Mouse (Mus musculus): ENCODE measurements around the gene Eri3. TPM values are rescaled to one million over a fixed set of nuclear protein-coding genes. Genes with fewer than 3 reads are reported as not detected.

The Eri3 gene
- polyA plus RNA-seq, 1 experiment from 2014 or later, result 279 TPM

DNA sequence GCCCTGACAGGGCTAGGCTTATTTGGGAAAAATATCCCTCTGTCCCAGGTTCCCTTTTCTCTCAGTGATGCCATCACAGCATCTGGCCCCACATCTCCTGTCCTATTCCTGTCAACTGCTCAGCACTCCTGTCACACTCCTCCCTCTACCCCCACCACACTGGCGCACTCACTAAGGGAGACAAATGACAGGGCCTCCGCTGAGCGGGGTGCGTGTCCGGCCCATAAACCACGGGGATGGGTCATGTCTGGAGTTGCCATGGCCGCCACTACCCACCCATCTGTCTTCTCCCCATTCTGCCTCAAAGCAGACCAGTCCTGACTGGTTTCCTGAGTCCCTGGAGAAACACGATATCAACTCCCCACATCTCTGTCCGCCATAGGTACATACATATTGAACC lies 121.9 kb downstream of the Eri3 start:
- Histone ChIP-seq H3K4me3 (no peak overlapping the region), H3K4me1 (no peaks in the 10 kb centered on the region), H3K27ac (no peak overlapping the region), H3K36me3 (replicated peaks) (peaks cover 31% of the 10 kb centered on the region), H3K27me3 (replicated peaks) (no peaks in the 10 kb centered on the region), H3K9me3 (no peaks in the 10 kb centered on the region), H3K4me2 (no peak overlapping the region), H3K9ac (no peak overlapping the region)
- WGBS, result 82% methylated on average over 9 of the region's 9 CpGs
- no peak for ATAC-seq (replicated peaks)

DNA sequence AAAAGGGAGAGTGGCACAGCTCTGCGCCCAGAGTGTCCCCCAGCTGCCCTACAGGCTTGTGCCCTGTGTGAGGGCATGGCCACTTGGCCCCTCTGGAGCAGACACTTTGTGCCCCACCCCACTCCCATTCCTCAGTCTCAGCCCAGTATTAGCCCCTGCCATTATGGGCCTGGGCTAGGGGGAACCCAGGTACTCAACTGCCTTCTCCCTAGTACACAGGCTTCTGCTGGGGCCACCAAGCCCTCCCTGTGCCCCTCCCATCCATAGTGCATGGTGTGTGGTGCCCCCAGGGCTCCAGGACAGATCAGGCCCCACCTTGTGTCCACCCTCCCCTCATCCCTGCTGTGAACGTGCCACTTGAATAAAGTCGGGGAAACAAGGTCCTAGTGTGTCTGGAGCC lies 123.7 kb downstream of the Eri3 start:
- 82% methylated on average over 3 of the region's 3 CpGs for WGBS
- no peaks in the 10 kb centered on the region for H3K4me1 ChIP-seq
- no peaks in the 10 kb centered on the region for H3K9me3 ChIP-seq
- H3K9ac ChIP-seq, result no peak overlapping the region
- no peak overlapping the region for H3K27ac ChIP-seq
- no peaks in the 10 kb centered on the region for H3K27me3 ChIP-seq (replicated peaks)
- H3K4me2 ChIP-seq, result no peak overlapping the region
- H3K36me3 ChIP-seq (replicated peaks), result peaks cover 44% of the 10 kb centered on the region
- no peak overlapping the region for H3K4me3 ChIP-seq
- ATAC-seq (replicated peaks), result no peak

DNA sequence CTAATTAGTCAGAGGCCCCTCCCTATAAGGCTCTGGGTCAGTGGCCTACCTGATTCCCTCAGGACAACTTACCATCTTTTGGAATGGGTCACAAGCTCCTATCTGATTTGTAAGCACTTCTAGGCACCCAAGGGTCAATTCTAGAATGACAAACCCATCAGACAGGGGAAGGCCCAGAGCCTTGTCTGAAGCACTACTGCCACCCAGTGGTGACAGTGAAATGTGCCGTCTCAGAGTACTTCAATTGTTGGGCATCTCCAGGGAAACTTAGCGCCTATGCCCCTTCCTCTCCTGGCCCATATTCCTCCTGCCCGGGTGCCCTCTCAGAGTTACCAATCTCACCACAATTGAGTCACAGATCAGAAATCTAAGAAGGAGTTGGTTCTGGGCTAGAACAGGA lies 126.7 kb downstream of the Eri3 start:
- no peak overlapping the region for H3K4me3 ChIP-seq
- no peak overlapping the region for H3K27ac ChIP-seq
- H3K36me3 ChIP-seq (replicated peaks), result peaks cover 50% of the 10 kb centered on the region
- no peaks in the 10 kb centered on the region for H3K27me3 ChIP-seq (replicated peaks)
- WGBS, result 14% methylated on average over 3 of the region's 3 CpGs
- H3K4me2 ChIP-seq, result no peak overlapping the region
- no peak overlapping the region for H3K9ac ChIP-seq
- no peaks in the 10 kb centered on the region for H3K9me3 ChIP-seq
- ATAC-seq (replicated peaks), result peak; percentile 55
- peaks cover 15% of the 10 kb centered on the region for H3K4me1 ChIP-seq

DNA sequence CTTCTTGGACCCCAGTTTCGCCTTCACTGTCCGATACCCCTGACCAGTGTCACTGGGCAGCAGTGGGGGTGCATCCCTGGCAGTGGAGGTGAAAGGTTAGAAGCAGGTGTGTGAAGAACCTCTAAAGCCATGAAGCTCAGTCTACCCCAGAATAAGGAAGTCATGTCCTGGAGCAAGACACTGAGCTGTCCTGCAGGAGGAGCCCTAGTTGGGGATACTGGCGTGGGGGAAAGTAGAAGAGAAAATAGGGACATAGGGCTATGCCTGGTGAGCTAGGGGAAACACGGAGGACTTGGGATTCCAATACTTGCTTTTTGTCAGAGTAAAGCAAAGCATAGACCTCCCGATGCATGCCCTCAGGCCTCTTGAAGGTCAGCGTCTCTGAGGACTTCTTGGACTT lies 130.8 kb downstream of the Eri3 start:
- Histone ChIP-seq H3K27ac (no peak overlapping the region), H3K4me1 (peaks cover 23% of the 10 kb centered on the region), H3K36me3 (replicated peaks) (peaks cover 22% of the 10 kb centered on the region), H3K27me3 (replicated peaks) (no peaks in the 10 kb centered on the region), H3K9ac (no peak overlapping the region), H3K4me2 (peak overlapping the region; percentile 91), H3K4me3 (peak overlapping the region; percentile 85), H3K9me3 (no peaks in the 10 kb centered on the region)
- WGBS, result 82% methylated on average over 6 of the region's 6 CpGs
- no peak for ATAC-seq (replicated peaks)

DNA sequence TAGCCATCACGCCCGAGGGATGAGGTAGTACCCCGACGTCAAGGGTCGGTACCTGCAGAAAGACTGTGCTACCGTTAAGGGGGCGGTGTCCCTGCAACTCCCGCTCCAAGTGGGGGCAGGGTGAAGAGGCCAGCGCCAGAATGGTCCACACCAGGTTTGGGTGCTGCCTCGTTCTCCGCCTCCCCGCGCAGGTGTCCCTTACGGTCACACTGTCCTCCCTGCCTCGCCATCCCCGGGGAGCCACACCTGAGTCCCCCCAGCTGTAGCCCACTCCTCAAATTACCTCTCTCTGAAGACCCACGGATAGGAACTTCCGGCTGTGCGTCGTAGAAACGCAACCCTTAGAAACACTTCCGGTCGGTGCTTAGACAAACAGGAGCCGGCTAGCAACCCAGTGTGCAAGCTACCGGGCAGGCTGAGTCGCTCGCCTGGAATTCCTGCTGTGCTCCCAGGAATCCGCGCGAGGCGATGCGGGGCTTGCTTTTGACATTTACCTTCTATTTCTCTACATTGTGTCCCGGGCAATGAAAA lies 131.8 kb downstream of the Eri3 start, which contains the start of gene Dmap1:
TSS of gene Dmap1 (minus strand) at position 343 of the 531 bp plus-strand sequence.
- Histone ChIP-seq H3K27ac (peak within 1 kb of the TSS; percentile 66), H3K9ac (peak within 1 kb of the TSS; percentile 91), H3K36me3 (replicated peaks) (peaks cover 20% of the 10 kb centered on the region), H3K9me3 (no peaks in the 10 kb centered on the region), H3K4me2 (peak within 1 kb of the TSS; percentile 91), H3K4me3 (peak within 1 kb of the TSS; percentile 85), H3K4me1 (peaks cover 23% of the 10 kb centered on the region), H3K27me3 (replicated peaks) (no peaks in the 10 kb centered on the region; the same call in 1 of the 2 replicates)
- peak; percentile 89 for ATAC-seq (replicated peaks)
- under 1% methylated on average over 33 of the region's 33 CpGs for WGBS

DNA sequence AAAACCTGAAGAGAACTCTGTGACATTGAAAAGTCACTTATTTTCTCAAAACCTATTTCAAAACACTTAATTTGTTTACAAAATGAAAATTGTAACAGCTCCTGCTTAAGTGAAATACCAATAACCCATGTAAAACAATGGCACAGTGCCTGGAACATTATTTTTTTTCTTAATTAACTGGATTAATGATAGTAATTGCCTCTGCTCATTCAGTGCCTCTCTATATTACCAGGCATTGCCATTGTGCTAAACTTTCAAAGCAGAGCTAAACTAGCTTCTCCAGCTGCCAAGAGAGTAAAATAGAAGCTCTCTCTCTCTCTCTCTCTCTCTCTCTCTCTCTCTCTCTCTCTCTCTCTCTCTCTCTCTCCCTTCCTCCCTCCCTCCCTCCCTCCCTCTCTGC lies 132.3 kb downstream of the Eri3 start:
- H3K27ac ChIP-seq, result peak overlapping the region; percentile 66
- H3K4me1 ChIP-seq, result peaks cover 23% of the 10 kb centered on the region
- ATAC-seq (replicated peaks), result peak; percentile 32
- H3K9ac ChIP-seq, result peak overlapping the region; percentile 27; the same call in 1 of the 2 replicates
- no peaks in the 10 kb centered on the region for H3K9me3 ChIP-seq
- H3K27me3 ChIP-seq (replicated peaks), result no peaks in the 10 kb centered on the region; the same call in 1 of the 2 replicates
- H3K36me3 ChIP-seq (replicated peaks), result peaks cover 15% of the 10 kb centered on the region
- H3K4me2 ChIP-seq, result peak overlapping the region; percentile 91
- peak overlapping the region; percentile 85 for H3K4me3 ChIP-seq

DNA sequence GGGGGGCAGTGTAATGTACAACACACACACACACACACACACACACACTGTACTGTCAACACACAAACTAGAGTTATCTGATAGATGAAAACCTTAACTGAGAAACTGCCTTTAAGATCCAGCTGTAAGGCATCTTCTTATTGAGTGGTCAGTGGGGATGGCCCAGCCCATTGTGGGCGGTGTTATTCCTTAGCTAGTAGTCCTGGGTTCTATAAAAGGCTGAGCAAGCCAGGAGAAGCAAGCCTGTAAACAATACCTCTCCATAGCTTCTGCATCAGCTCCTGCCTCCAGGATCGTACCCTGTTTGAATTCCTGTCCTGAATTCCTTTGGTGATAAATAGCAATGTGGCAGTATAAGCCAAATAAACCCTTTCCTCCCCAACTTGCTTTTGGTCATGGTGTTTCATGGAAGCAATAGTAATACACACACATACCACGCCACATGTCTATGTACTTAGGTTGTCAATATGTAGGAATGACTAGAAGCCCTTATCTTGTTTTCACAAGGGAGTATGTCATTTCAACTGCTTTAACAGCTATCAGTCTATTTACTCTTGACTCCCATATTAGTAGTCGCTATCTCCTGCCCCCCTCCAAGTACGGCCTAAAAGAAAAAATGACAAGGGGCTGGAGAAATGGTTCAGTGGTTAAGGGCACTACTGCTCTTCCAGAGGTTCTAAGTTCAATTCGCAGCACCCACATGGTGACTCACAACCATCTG lies 133.0 kb downstream of the Eri3 start:
- peaks cover 9% of the 10 kb centered on the region for H3K36me3 ChIP-seq (replicated peaks)
- no peaks in the 10 kb centered on the region; the same call in 1 of the 2 replicates for H3K27me3 ChIP-seq (replicated peaks)
- ATAC-seq (replicated peaks), result no peak
- H3K4me3 ChIP-seq, result no peak overlapping the region
- 82% methylated on average over 6 of the region's 6 CpGs for WGBS
- peaks cover 23% of the 10 kb centered on the region for H3K4me1 ChIP-seq
- H3K27ac ChIP-seq, result no peak overlapping the region
- H3K4me2 ChIP-seq, result peak overlapping the region; percentile 91
- H3K9ac ChIP-seq, result no peak overlapping the region
- H3K9me3 ChIP-seq, result no peaks in the 10 kb centered on the region

DNA sequence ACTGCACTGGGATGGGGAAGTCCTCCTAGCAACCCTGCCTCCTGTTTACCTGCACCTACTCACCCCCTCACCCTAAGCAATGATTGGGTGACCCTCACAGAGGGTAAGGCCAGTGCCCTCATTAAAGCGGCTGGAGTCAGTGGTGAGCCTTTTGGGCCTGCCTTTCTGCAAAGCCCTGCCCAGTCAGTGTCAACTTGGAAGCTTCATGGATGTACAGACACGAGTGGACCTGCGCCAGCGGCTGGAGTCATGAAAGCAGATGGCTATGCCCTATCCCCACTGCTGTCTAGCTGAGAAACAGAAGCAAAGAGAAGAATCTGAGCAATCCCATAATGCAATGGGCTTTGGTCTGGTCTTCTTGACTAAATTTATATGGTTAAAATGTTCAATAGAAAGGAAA lies 136.2 kb downstream of the Eri3 start:
- Histone ChIP-seq H3K27ac (no peak overlapping the region), H3K9ac (no peak overlapping the region), H3K27me3 (replicated peaks) (no peaks in the 10 kb centered on the region; the same call in 1 of the 2 replicates), H3K9me3 (no peaks in the 10 kb centered on the region), H3K4me1 (peaks cover 12% of the 10 kb centered on the region), H3K36me3 (replicated peaks) (no peaks in the 10 kb centered on the region), H3K4me2 (no peak overlapping the region), H3K4me3 (no peak overlapping the region)
- WGBS, result 86% methylated on average over 4 of the region's 4 CpGs
- no peak for ATAC-seq (replicated peaks)

DNA sequence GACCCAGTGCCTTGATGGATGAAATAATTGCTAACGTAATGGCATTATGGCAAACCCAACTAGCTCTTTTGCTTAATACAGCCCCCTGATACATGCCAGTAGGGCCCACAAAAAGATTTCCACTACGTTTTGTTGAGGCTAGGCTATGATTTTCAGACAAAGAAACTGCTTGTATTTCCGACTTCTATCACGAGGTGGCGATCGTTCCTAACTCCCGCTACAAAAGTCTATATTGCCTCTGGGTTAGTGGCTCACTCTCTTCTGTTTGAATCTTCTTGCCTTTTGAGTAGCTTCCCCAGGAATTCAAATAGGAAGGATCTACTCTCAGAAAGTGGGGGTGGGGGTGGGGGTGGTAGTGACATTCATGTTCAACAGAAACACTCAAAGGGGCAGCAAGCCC lies 155.2 kb downstream of the Eri3 start:
- no peaks in the 10 kb centered on the region for H3K36me3 ChIP-seq (replicated peaks)
- H3K4me2 ChIP-seq, result no peak overlapping the region
- ATAC-seq (replicated peaks), result no peak
- 4% methylated on average over 7 of the region's 7 CpGs for WGBS
- H3K4me1 ChIP-seq, result no peaks in the 10 kb centered on the region
- H3K4me3 ChIP-seq, result no peak overlapping the region
- no peak overlapping the region for H3K9ac ChIP-seq
- H3K9me3 ChIP-seq, result no peaks in the 10 kb centered on the region
- no peaks in the 10 kb centered on the region for H3K27me3 ChIP-seq (replicated peaks)
- no peak overlapping the region for H3K27ac ChIP-seq

DNA sequence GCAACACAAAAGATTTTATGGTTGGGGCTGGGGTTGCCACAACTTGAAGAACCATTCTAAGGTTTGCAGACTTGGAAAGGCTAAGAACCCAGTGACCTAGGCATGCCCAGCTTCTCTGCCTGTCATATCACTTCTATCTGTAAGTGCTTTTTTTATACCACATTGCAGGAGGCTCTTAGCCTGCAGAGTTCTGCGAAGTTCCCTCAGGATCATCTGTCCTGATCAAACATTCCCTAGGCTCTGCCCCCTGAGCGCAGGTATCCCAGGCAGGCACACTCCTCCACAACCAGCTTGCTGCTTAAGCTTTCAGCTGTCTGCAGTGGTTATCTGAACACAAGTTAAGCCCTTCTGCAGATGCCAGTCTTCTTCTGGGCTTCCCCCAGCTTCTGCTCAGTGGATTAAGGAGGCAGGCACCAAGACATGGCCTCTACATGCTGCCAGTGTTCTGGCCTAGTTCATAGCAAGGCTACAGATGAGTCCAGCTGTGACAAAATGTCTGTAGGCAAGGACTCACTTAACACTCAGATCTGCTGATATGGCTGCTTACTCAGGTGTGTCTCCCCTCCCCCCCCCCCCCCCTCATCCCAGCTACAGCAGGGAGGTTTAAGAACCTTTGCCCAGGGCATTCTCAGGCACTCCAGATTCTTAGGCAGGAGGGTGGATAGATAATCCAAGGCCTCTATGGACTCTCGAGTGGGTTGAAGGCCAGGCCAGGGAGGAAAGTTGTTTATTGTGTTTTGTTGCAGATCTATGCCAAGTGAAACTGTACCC lies 158.8 kb downstream of the Eri3 start:
- 72% methylated on average over 3 of the region's 3 CpGs for WGBS
- H3K4me3 ChIP-seq, result no peak overlapping the region
- no peak overlapping the region for H3K4me2 ChIP-seq
- no peaks in the 10 kb centered on the region for H3K36me3 ChIP-seq (replicated peaks)
- H3K9me3 ChIP-seq, result no peaks in the 10 kb centered on the region
- no peak for ATAC-seq (replicated peaks)
- H3K9ac ChIP-seq, result no peak overlapping the region
- H3K4me1 ChIP-seq, result no peaks in the 10 kb centered on the region
- H3K27me3 ChIP-seq (replicated peaks), result no peaks in the 10 kb centered on the region
- no peak overlapping the region for H3K27ac ChIP-seq

DNA sequence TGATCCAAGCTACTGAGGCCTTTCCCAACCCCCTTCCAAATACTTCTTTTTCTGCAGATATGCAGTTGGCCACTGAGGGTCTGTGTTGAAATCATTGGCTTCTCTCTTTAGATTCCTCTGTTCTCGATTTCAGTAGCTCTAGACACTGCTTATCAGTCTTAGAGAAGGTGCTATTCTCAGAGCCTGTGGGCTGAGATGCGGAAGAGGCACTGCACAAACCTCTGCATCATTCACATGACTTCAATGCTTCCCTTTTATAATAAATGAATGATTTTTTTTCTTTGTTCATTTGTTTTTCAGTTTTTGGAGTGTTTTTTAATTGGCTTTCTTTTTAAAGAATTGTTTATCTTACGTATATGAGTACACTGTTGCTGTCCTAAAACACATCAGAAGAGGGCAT lies 162.1 kb downstream of the Eri3 start:
- Histone ChIP-seq H3K9ac (no peak overlapping the region), H3K9me3 (no peaks in the 10 kb centered on the region), H3K4me1 (no peaks in the 10 kb centered on the region), H3K27me3 (replicated peaks) (no peaks in the 10 kb centered on the region), H3K36me3 (replicated peaks) (no peaks in the 10 kb centered on the region), H3K4me3 (no peak overlapping the region), H3K4me2 (no peak overlapping the region), H3K27ac (no peak overlapping the region)
- ATAC-seq (replicated peaks), result no peak
- 85% methylated on average over 3 of the region's 3 CpGs for WGBS

DNA sequence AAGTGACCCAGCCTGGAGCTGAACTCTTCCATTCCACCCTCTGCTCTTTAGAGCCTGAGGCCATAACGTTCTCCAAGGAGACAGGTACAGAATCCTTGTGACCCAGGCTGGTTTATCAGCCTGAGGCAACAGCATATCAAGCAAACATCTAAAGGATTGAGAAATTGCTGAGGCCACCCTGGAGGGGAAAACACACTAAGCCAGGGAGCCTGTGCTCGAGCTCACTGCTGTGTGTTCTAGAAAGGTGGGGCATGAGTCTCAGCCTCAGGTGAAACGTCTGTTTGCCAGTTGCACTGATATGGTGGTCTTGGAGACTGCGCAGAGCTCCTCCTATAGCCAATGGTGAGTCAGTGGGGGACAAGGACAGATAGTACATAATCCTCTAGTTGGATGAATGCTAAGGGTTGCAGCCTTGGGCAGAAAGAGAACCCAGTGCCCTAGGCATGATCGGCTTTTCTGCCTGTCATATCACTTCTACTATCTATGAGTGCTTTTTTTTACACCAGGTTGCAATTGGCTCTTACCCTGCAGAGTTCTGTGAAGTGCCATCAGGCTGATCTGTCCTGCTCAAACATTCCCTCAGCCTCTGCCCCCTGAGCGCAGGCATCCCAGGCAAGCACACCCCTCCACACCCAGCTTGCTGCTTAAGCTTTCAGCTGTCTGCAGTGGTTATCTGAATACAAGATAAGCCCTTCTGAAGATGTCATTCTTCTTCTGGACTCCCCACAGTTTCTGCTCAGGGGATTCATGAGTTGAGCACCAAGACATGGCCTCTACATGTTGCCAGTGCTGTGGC lies 163.3 kb downstream of the Eri3 start:
- H3K36me3 ChIP-seq (replicated peaks), result no peaks in the 10 kb centered on the region
- no peaks in the 10 kb centered on the region for H3K9me3 ChIP-seq
- H3K4me1 ChIP-seq, result no peaks in the 10 kb centered on the region
- no peak overlapping the region for H3K4me3 ChIP-seq
- H3K27me3 ChIP-seq (replicated peaks), result no peaks in the 10 kb centered on the region
- whole genome bisulfite sequencing, result 72% methylated on average over 6 of the region's 6 CpGs
- no peak for ATAC-seq (replicated peaks)
- no peak overlapping the region for H3K9ac ChIP-seq
- no peak overlapping the region for H3K4me2 ChIP-seq
- no peak overlapping the region for H3K27ac ChIP-seq

Measured in midbrain, embryonic 15.5 days (tissue).